Mouse (Mus musculus) liver, embryonic 12.5 days (tissue): ENCODE results near the gene Hectd4. TPM values are rescaled to one million over a fixed set of nuclear protein-coding genes. Genes with fewer than 3 reads are reported as not detected.
"Not testable (repeated sequence)": the region's sequence is repeated elsewhere in the genome, so short reads cannot be mapped to it uniquely, and the experiment has no call there.

Source experiments
- ATAC-seq: fragments of 200-750 bp; cut with Nextera tagmentation; 2 replicates; pipeline ENCODE4 v1.8.0; 2017; ENCODE audit warnings: moderate number of reproducible peaks, mild to moderate bottlenecking, moderate library complexity
- H3K27ac ChIP-seq: fragments of 300-500 bp; sonication (generic); 2 replicates; pipeline ENCODE4 v1.5.1; 2016; ENCODE audit warnings: mild to moderate bottlenecking
- H3K27me3 ChIP-seq: fragments of 300-500 bp; sonication (generic); replicated peaks from 2 replicates; pipeline ENCODE4 v1.6.1; 2016; ENCODE audit warnings: mild to moderate bottlenecking, moderate library complexity
- H3K36me3 ChIP-seq: fragments of 300-500 bp; sonication (generic); 2 replicates; pipeline ENCODE4 v1.6.1; 2016; ENCODE audit warnings: mild to moderate bottlenecking, moderate library complexity
- H3K4me1 ChIP-seq: fragments of 300-500 bp; sonication (generic); 2 replicates; pipeline ENCODE4 v1.6.1; 2016
- H3K4me2 ChIP-seq: fragments of 300-500 bp; sonication (generic); 2 replicates; pipeline ENCODE4 v1.6.1; 2016; ENCODE audit warnings: mild to moderate bottlenecking, moderate library complexity
- H3K4me3 ChIP-seq: fragments of 300-500 bp; sonication (generic); 2 replicates; pipeline ENCODE4 v1.5.1; 2016; ENCODE audit warnings: mild to moderate bottlenecking, moderate library complexity
- H3K9ac ChIP-seq: fragments of 300-500 bp; sonication (generic); 2 replicates; pipeline ENCODE4 v1.6.1; 2016; ENCODE audit warnings: mild to moderate bottlenecking, moderate library complexity
- H3K9me3 ChIP-seq: fragments of 300-500 bp; sonication (generic); replicated peaks from 2 replicates; pipeline ENCODE4 v1.6.1; 2016; ENCODE audit warnings: mild to moderate bottlenecking, moderate library complexity
- WGBS: fragments of 180-500 bp; shearing (Covaris S2); methylation state at CpG from one replicate; pipeline ENCODE4 v1.1.7; 2016; ENCODE audit not compliant: insufficient replicate concordance; 5-methylcytosine and 5-hydroxymethylcytosine counted together
- polyA plus RNA-seq: library from polyadenylated mRNA; unstranded; fragments of >200 nt; fragmentation: Nextera tagmentation; extraction: Ambion mirVana; gene quantifications from 2 replicates; pipeline ENCODE4 v1.2.1, GENCODE M21; 2016

Gene Hectd4
- polyA plus RNA-seq, 1 experiment from 2014 or later = 13.3 TPM

DNA sequence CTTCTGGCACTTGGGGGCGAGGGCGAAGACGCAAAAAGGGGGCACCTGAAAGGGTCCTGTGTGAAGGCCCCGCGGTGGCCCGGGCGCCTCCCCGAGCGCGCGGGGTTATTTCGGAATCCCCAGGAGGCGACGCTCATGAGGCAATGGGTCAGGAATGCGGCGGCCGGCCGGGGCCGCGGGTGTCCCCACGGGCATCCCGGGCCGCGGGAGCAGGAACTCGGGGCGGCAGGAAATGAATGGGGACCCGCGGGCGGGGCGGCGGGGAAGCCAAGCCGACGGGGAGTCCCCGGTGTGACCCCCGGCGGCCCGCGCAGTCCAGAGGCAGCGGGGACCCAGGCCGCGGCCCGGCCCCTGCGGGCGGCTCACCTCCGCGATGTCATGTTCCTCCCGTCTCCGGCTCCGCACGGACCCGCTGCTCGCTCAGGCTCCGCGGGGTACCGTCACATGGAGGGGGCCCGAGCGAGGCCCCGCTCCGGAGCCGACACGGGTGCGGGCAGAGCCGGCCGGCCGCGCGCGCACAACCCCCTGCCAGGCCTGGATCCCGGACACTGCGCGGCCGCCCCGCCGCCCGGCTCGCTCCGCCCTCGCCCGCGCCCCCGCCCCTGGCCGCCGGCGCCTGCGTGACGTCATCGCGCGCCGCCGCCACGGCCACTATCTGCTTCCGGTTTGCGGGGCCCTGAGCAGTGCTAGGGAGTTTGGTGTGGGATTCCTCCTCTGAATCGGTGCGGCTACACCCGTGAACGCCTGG lies 29.0 kb upstream of the Hectd4 start, which contains the start of gene Ptpn11:
TSS of gene Ptpn11 (minus strand) at position 562 of the 748 bp plus-strand sequence.
- under 1% methylated on average over 63 of the region's 98 CpGs for WGBS
- Histone ChIP-seq H3K27ac (peak within 1 kb of the TSS; percentile 88), H3K36me3 (0 out of 2 replicates have a peak, but pooled peaks cover 8% of the 10 kb centered on the region), H3K9me3 (no peaks in the 10 kb centered on the region), H3K27me3 (no peaks in the 10 kb centered on the region), H3K4me2 (peak within 1 kb of the TSS; percentile 85), H3K9ac (peak within 1 kb of the TSS; percentile 92), H3K4me1 (peaks cover 90% of the 10 kb centered on the region), H3K4me3 (peak within 1 kb of the TSS; percentile 92)
- ATAC-seq = peak; percentile 85

DNA sequence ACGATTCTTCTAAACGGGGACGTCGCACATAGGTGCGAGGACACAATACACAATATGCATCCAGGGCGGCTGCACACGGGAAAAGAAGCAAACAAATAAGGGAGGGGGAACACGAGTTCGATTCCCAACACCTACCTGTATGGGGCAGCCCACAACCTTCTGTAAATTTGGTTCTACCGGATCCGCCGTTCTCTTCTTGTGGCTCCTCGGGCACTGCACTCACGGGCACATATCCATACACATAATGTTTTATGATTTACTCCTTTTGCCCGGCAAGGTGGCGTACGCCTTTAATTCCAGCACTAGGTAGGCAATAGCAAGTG lies 28.5 kb upstream of the Hectd4 start:
- H3K27me3 ChIP-seq = no peaks in the 10 kb centered on the region
- peak overlapping the region; percentile 92 for H3K9ac ChIP-seq
- no peaks in the 10 kb centered on the region for H3K9me3 ChIP-seq
- H3K4me2 ChIP-seq = peak overlapping the region; percentile 85
- H3K4me1 ChIP-seq = peaks cover 90% of the 10 kb centered on the region
- peak; percentile 27 for ATAC-seq
- H3K36me3 ChIP-seq = 0 out of 2 replicates have a peak, but pooled peaks cover 8% of the 10 kb centered on the region
- H3K27ac ChIP-seq = peak overlapping the region; percentile 88
- 12% methylated on average over 17 of the region's 17 CpGs for WGBS
- peak overlapping the region; percentile 92 for H3K4me3 ChIP-seq

DNA sequence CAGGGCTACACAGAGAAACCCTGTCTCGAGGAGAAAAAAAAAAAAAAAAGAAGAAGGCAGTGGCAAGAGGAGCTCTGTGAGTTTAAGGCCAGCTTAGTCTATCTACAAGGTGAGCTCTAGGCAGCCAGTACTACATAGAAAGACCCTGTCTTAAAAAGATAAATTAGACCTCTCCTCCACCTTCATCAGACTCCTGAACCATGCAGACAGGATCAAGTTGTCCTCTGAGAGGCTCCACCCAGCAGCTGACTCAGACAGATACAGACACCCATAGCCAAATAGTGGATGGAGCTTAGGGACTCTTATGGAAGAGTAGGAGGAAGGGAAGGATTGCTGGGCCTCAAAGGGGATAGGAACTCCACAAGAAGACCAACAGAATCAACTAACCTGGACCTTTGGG lies 25.8 kb upstream of the Hectd4 start:
- Histone ChIP-seq H3K9ac (peak overlapping the region; percentile 32), H3K27ac (peak overlapping the region; percentile 90), H3K4me1 (peaks cover 89% of the 10 kb centered on the region)

DNA sequence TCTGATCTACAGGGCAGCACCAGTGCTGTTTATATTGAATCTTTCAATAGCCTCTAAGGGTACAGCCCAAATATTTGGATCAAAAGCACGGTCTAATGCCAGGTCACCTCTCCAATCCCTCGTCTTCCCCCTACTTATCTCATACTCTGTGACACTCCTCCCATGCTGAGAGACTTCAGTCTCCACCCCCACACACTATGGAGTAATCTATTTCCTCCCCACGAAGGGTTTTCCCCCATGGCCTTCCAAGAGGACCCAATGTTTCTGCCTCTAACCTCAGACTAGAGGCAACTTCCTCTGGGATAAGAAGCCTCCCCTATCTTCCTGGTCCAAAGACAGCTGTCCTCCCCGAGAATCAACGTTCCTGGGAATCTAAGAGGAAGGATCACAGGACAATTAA lies 23.3 kb upstream of the Hectd4 start:
- WGBS = 13% methylated on average over 5 of the region's 5 CpGs
- ATAC-seq = peak; percentile 76
- peaks cover 76% of the 10 kb centered on the region for H3K4me1 ChIP-seq
- H3K4me2 ChIP-seq = peak overlapping the region; percentile 35
- no peak overlapping the region for H3K4me3 ChIP-seq
- H3K36me3 ChIP-seq = no peaks in the 10 kb centered on the region
- no peaks in the 10 kb centered on the region for H3K27me3 ChIP-seq
- H3K27ac ChIP-seq = peak overlapping the region; percentile 74
- peak overlapping the region; percentile 6 for H3K9ac ChIP-seq
- H3K9me3 ChIP-seq = no peaks in the 10 kb centered on the region

More for the DNA sequence above, 25.8 kb upstream of the Hectd4 start:
- H3K4me3 ChIP-seq = no peak overlapping the region
- no peaks in the 10 kb centered on the region for H3K36me3 ChIP-seq
- peak; percentile 77 for ATAC-seq
- 17% methylated on average over 1 of the region's 1 CpGs for WGBS
- H3K9me3 ChIP-seq = no peaks in the 10 kb centered on the region
- no peaks in the 10 kb centered on the region for H3K27me3 ChIP-seq
- H3K4me2 ChIP-seq = peak overlapping the region; percentile 27

DNA sequence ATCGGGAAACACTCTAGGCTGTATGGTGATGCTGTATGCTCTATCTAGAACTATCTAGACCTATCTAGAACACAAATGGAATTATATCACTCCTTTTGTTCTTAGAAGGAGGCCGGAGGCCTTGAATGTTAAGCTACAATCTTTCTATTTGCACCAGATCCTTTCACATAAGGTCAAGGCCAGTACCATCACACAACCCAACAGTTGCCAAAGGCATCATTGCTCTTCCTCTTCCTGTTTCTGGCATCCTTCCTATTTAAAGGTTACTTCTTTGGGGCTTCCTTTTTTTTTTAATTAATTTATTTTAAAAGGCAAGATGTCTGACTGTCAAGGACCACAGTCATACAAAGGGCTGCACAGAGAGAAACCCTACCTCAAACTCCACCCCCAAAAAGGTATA lies 22.7 kb upstream of the Hectd4 start:
- Histone ChIP-seq H3K9ac (peak overlapping the region; percentile 6; the same call in 1 of the 2 replicates), H3K27me3 (no peaks in the 10 kb centered on the region), H3K4me3 (no peak overlapping the region), H3K36me3 (no peaks in the 10 kb centered on the region), H3K27ac (peak overlapping the region; percentile 74), H3K9me3 (no peaks in the 10 kb centered on the region), H3K4me2 (no peak overlapping the region), H3K4me1 (peaks cover 70% of the 10 kb centered on the region)
- ATAC-seq = no peak
- 76% methylated on average over 2 of the region's 2 CpGs for WGBS

DNA sequence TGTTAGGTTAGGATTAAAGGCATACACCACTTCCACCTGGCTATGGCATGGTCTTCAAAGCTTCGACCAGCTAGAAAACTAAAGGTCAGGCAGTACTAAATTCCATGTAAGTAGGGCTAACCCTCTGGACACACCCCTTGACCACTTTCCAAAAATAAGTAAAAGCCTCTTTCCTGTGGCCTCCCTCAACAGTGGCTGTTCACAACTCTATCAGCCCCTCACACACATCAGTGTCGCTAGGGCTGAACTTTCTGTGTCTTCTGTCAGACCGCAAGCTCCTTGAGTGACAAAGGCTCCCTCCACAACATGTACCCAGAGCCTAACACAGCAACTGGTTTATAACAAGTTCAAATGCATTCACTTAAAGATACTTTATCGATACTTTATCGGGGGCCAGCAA lies 21.6 kb upstream of the Hectd4 start:
- H3K9ac ChIP-seq = peak overlapping the region; percentile 51
- H3K27ac ChIP-seq = peak overlapping the region; percentile 74
- H3K36me3 ChIP-seq = no peaks in the 10 kb centered on the region
- WGBS = 19% methylated on average over 5 of the region's 5 CpGs
- H3K4me2 ChIP-seq = peak overlapping the region; percentile 30
- H3K4me1 ChIP-seq = peaks cover 59% of the 10 kb centered on the region
- peak; percentile 38 for ATAC-seq
- no peak overlapping the region for H3K4me3 ChIP-seq
- H3K27me3 ChIP-seq = no peaks in the 10 kb centered on the region
- H3K9me3 ChIP-seq = no peaks in the 10 kb centered on the region

DNA sequence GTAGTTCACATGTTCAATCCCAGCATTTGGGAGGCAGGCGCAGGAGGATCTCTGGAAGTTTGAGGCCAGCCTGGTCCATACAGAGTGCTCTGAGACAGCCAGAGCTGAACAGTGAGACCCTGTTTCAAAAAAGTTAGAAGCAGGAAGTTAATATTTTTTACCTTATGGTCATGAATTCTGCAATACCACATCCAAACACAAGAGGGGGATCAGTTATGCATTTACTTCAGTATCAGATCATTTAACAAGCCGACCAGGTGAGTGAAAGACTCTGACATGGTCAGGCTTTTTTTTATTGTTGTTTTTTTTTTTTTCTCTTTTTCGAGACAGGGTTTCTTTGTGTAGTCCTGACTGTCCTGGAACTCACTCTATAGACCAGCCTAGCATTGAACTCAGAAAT lies 18.3 kb upstream of the Hectd4 start:
- no peak overlapping the region for H3K9ac ChIP-seq
- H3K4me2 ChIP-seq = no peak overlapping the region
- WGBS = 37% methylated on average over 3 of the region's 3 CpGs
- peaks cover 14% of the 10 kb centered on the region for H3K36me3 ChIP-seq
- ATAC-seq = no peak
- H3K4me1 ChIP-seq = peaks cover 48% of the 10 kb centered on the region
- H3K27ac ChIP-seq = peak overlapping the region; percentile 68
- H3K27me3 ChIP-seq = no peaks in the 10 kb centered on the region
- no peak overlapping the region for H3K4me3 ChIP-seq
- H3K9me3 ChIP-seq = no peaks in the 10 kb centered on the region

DNA sequence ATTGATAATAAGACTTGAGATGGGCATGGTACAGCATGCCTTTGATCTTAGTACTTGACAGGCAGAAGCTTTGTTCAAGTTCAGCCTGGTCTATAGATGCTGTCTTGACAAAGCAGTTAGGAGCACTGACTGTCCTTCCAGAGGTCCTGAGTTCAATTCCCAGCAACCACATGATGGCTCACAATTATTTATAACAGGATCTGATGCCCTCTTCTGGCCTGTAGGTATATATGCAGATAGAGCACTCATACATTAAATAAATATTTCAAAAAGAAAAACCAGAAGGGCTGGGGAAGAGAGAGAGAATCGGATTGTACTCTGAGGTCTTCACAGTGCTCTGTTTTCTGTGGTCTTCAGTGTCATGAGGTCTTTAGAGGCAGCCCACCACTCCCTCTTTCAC lies 17.6 kb upstream of the Hectd4 start:
- Histone ChIP-seq H3K9ac (no peak overlapping the region), H3K4me2 (no peak overlapping the region), H3K27ac (no peak overlapping the region), H3K4me3 (no peak overlapping the region), H3K36me3 (peaks cover 22% of the 10 kb centered on the region), H3K27me3 (no peaks in the 10 kb centered on the region), H3K4me1 (peaks cover 48% of the 10 kb centered on the region), H3K9me3 (no peaks in the 10 kb centered on the region)
- WGBS = 77% methylated on average over 1 of the region's 1 CpGs
- no peak for ATAC-seq

DNA sequence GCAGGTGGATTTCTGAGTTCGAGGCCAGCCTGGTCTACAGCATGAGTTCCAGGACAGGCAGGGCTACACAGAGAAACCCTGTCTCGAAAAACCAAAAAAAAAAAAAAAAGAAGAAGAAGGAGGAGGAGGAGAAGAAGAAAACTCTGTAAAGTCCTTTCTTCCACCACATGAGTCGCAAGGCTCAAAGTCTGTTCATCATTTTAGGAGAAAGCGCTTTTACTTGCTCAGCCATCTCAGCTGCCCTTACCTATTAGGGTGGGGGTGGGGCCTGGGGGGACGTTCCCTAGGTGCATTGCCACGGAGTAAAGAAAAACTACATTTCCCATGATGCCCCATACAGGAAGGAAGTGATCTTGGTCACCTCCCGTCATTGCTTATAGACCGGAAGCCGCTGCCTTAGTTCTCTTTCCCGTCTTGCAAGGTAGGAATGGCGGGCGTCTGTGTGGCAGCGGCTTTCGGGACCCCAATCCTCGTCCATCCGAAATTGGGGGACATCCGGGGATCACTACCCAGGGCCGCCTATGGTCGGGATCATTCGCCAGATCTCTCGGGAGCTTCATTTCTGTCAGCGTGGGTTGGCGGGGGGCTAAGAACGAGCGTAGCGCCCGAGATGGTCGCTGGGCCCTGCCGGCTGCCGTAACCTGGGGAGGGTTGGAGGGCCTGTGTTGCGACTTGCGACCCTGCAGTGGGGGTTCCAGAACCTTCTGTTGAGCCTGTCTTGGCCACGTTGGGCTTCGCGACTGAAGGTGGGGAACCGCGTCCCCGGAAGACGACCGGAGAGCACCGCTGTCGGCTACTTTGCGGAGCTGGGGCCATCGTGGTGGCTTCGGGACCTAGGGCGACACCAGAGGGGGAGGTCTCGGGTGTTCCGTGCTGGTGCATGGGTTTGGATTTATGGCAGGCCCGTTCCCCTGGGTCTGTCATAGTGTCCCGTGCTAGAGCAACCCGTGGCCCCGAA lies 15.6 kb upstream of the Hectd4 start, which contains the start of gene Rpl6:
TSS of gene Rpl6 (plus strand) at position 350 of the 958 bp plus-strand sequence.
- peak within 1 kb of the TSS; percentile 98 for H3K4me3 ChIP-seq
- peak; percentile 84 for ATAC-seq
- no peaks in the 10 kb centered on the region for H3K27me3 ChIP-seq
- H3K4me1 ChIP-seq = peaks cover 43% of the 10 kb centered on the region
- 2% methylated on average over 52 of the region's 52 CpGs for WGBS
- peak within 1 kb of the TSS; percentile 98 for H3K9ac ChIP-seq
- peak within 1 kb of the TSS; percentile 81 for H3K27ac ChIP-seq
- H3K36me3 ChIP-seq = peaks cover 41% of the 10 kb centered on the region
- H3K4me2 ChIP-seq = peak within 1 kb of the TSS; percentile 82
- H3K9me3 ChIP-seq = no peaks in the 10 kb centered on the region

DNA sequence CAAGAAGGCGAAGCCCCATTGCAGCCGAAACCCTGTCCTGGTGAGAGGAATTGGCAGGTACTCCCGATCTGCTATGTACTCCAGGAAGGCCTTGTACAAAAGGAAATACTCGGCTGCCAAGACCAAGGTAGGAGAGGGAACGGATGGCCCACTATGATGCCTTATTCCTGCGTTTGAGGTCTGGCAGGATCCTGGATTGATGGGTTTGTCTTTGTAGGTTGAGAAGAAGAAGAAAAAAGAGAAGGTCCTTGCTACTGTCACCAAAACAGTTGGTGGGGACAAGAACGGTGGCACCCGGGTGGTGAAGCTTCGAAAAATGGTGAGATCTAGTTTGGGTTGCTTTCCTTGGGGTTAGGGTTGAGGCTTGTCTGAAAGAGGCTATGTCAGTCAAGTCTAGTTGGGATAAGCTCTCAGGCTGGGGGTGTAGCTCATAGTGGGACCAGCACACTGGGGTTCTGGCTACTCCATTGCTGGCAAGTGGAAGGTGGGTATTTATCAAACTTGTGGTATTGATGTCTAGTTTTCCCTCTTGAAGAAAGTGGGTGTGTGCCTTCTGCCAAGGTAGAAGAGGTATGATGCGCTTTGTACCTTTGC lies 14.4 kb upstream of the Hectd4 start:
- not testable (repeated sequence) for H3K9me3 ChIP-seq, ATAC-seq, H3K27me3 ChIP-seq
- H3K4me3 ChIP-seq = peak overlapping the region; percentile 98
- peaks cover 53% of the 10 kb centered on the region for H3K36me3 ChIP-seq
- H3K4me1 ChIP-seq = peaks cover 43% of the 10 kb centered on the region
- H3K27ac ChIP-seq = peak overlapping the region; percentile 81
- H3K4me2 ChIP-seq = peak overlapping the region; percentile 82
- H3K9ac ChIP-seq = peak overlapping the region; percentile 98
- WGBS = 39% methylated on average over 8 of the region's 10 CpGs

DNA sequence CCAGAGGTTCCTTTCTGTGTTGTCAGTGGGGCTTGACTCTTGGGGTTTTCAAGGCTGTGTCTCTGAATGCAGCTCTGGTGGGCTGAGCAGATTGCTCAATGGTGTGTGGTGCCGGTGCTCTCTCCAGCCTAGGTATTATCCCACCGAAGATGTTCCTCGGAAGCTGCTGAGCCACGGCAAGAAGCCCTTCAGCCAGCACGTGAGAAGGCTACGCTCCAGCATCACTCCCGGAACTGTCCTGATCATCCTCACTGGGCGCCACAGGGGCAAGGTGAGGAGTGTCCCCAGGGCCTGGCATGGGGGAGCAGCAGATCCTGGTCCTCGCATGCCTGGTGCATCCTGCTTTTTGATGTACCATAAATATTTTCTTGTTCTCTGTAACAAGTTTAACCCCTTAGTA lies 13.5 kb upstream of the Hectd4 start:
- 70% methylated on average over 9 of the region's 9 CpGs for WGBS
- H3K4me2 ChIP-seq = peak overlapping the region; percentile 82
- H3K4me1 ChIP-seq = peaks cover 42% of the 10 kb centered on the region
- H3K27ac ChIP-seq = peak overlapping the region; percentile 81
- no peaks in the 10 kb centered on the region for H3K27me3 ChIP-seq
- no peak for ATAC-seq
- H3K36me3 ChIP-seq = peaks cover 62% of the 10 kb centered on the region
- no peaks in the 10 kb centered on the region for H3K9me3 ChIP-seq
- H3K9ac ChIP-seq = peak overlapping the region; percentile 98
- peak overlapping the region; percentile 98 for H3K4me3 ChIP-seq
